Mouse (Mus musculus) intestine, embryonic 14.5 days (tissue): ENCODE measurements at regions not wholly inside any gene's neighbourhood (a gene's known extent, or its start where the extent isn't known, plus 50 kb on each side); places are given as distances from the start of the nearest gene placed in this dataset.

Source experiments
- ATAC-seq: fragments of 200-750 bp; cut with Nextera tagmentation; replicated peaks from 2 replicates; pipeline ENCODE4 v1.8.0; 2017; ENCODE audit warnings: low read depth, moderate number of reproducible peaks, moderate TSS enrichment, moderate library complexity; ENCODE audit not compliant: low FRiP score, low TSS enrichment
- DNase-seq: peaks from one replicate; pipeline ENCODE4 v3.0.0-alpha.2; 2018; ENCODE audit warnings: low spot score
- H3K27ac ChIP-seq: fragments of 300-500 bp; sonication (generic); 2 replicates; pipeline ENCODE4 v1.5.1; 2014; ENCODE audit warnings: low read depth, mild to moderate bottlenecking, control low read depth
- H3K27me3 ChIP-seq: fragments of 300-500 bp; sonication (generic); replicated peaks from 2 replicates; pipeline ENCODE4 v1.6.1; 2014; ENCODE audit warnings: low read length, control low read depth; ENCODE audit not compliant: control insufficient read depth, insufficient read depth
- H3K36me3 ChIP-seq: fragments of 300-500 bp; sonication (generic); 2 replicates; pipeline ENCODE4 v1.6.1; 2014; ENCODE audit warnings: low read length, control low read depth; ENCODE audit not compliant: control insufficient read depth, insufficient read depth
- H3K4me1 ChIP-seq: fragments of 300-500 bp; sonication (generic); replicated peaks from 2 replicates; pipeline ENCODE4 v1.6.1; 2014; ENCODE audit warnings: low read length, control low read depth, mixed read lengths; ENCODE audit not compliant: control insufficient read depth, insufficient read depth
- H3K4me2 ChIP-seq: fragments of 300-500 bp; sonication (generic); 2 replicates; pipeline ENCODE4 v1.6.1; 2014; ENCODE audit warnings: low read length
- H3K4me3 ChIP-seq: fragments of 300-500 bp; sonication (generic); 2 replicates; pipeline ENCODE4 v1.5.1; 2014; ENCODE audit warnings: low read depth, low read length, control low read depth, mixed read lengths
- H3K9ac ChIP-seq: fragments of 300-500 bp; sonication (generic); 2 replicates; pipeline ENCODE4 v1.6.1; 2014; ENCODE audit warnings: mild to moderate bottlenecking, low read length
- H3K9me3 ChIP-seq: fragments of 300-500 bp; sonication (generic); 2 replicates; pipeline ENCODE4 v1.6.1; 2016; ENCODE audit warnings: low read length, control low read depth; ENCODE audit not compliant: control insufficient read depth
- WGBS: fragments of 180-500 bp; shearing (Covaris S2); extraction: QIAGEN DNeasy Blood & Tissue Kit; methylation state at CpG from one replicate; pipeline ENCODE4 v1.1.7; 2014; 5-methylcytosine and 5-hydroxymethylcytosine counted together

GRCm38 (mm10) chr4:64335814-64336213, 289.0 kb upstream of the Tnc start:
- no peak overlapping the region for H3K4me3 ChIP-seq
- no peak overlapping the region for H3K4me2 ChIP-seq
- no peak overlapping the region for H3K9ac ChIP-seq
- DNase-seq (no peak), ATAC-seq (no peak)
- H3K36me3 ChIP-seq: no peaks in the 10 kb centered on the region
- peaks cover 5% of the 10 kb centered on the region; the same call in 1 of the 2 replicates for H3K4me1 ChIP-seq
- H3K9me3 ChIP-seq: no peaks in the 10 kb centered on the region
- no peak overlapping the region for H3K27ac ChIP-seq
- H3K27me3 ChIP-seq: no peaks in the 10 kb centered on the region
- WGBS: 76% methylated on average over 2 of the region's 2 CpGs

- Histone ChIP-seq H3K4me3 (no peak overlapping the region), H3K9ac (no peak overlapping the region), H3K27me3 (no peaks in the 10 kb centered on the region), H3K4me2 (no peak overlapping the region), H3K36me3 (no peaks in the 10 kb centered on the region), H3K4me1 (no peaks in the 10 kb centered on the region), H3K27ac (no peak overlapping the region), H3K9me3 (no peaks in the 10 kb centered on the region)
- DNase-seq (no peak), ATAC-seq (peak; percentile 55; the same call in 1 of the 2 replicates)
- 18% methylated on average over 3 of the region's 3 CpGs for WGBS
Observed at GRCm38 (mm10) chr4:64330213-64330612, 283.4 kb upstream of the Tnc start.

GRCm38 (mm10) chr4:64324391-64324790, 277.6 kb upstream of the Tnc start:
- Histone ChIP-seq H3K27me3 (no peaks in the 10 kb centered on the region), H3K4me3 (no peak overlapping the region), H3K36me3 (no peaks in the 10 kb centered on the region), H3K4me2 (no peak overlapping the region), H3K9me3 (no peaks in the 10 kb centered on the region), H3K9ac (no peak overlapping the region), H3K4me1 (no peaks in the 10 kb centered on the region), H3K27ac (no peak overlapping the region)
- DNase-seq (no peak), ATAC-seq (no peak)
- 45% methylated on average over 3 of the region's 3 CpGs for WGBS

GRCm38 (mm10) chr4:64316553-64317347, 269.9 kb upstream of the Tnc start:
- H3K4me1 ChIP-seq: no peaks in the 10 kb centered on the region
- no peak overlapping the region for H3K4me2 ChIP-seq
- H3K27me3 ChIP-seq: no peaks in the 10 kb centered on the region
- H3K27ac ChIP-seq: no peak overlapping the region
- no peak overlapping the region for H3K4me3 ChIP-seq
- 83% methylated on average over 3 of the region's 3 CpGs for WGBS
- H3K9me3 ChIP-seq: no peaks in the 10 kb centered on the region
- no peak for ATAC-seq
- no peak for DNase-seq
- H3K36me3 ChIP-seq: no peaks in the 10 kb centered on the region
- no peak overlapping the region for H3K9ac ChIP-seq

GRCm38 (mm10) chr4:64296941-64297340, 250.1 kb upstream of the Tnc start:
- no peak for DNase-seq
- WGBS: 80% methylated on average over 2 of the region's 2 CpGs

GRCm38 (mm10) chr4:64282471-64282870, 235.7 kb upstream of the Tnc start:
- no peaks in the 10 kb centered on the region for H3K4me1 ChIP-seq
- DNase-seq (no peak), ATAC-seq (no peak)
- no peak overlapping the region for H3K27ac ChIP-seq
- H3K9me3 ChIP-seq: no peaks in the 10 kb centered on the region
- H3K4me2 ChIP-seq: no peak overlapping the region
- H3K4me3 ChIP-seq: no peak overlapping the region
- no peaks in the 10 kb centered on the region for H3K36me3 ChIP-seq
- H3K9ac ChIP-seq: no peak overlapping the region
- 67% methylated on average over 1 of the region's 1 CpGs for WGBS
- H3K27me3 ChIP-seq: no peaks in the 10 kb centered on the region

More at GRCm38 (mm10) chr4:64296941-64297340, 250.1 kb upstream of the Tnc start:
- Histone ChIP-seq H3K27me3 (no peaks in the 10 kb centered on the region), H3K4me3 (no peak overlapping the region), H3K4me2 (no peak overlapping the region), H3K4me1 (no peaks in the 10 kb centered on the region), H3K27ac (no peak overlapping the region), H3K36me3 (no peaks in the 10 kb centered on the region), H3K9me3 (no peaks in the 10 kb centered on the region), H3K9ac (no peak overlapping the region)
- no peak for ATAC-seq

GRCm38 (mm10) chr4:64276980-64277379, 230.2 kb upstream of the Tnc start:
- WGBS: 11% methylated on average over 2 of the region's 2 CpGs
- no peak for DNase-seq
- no peak for ATAC-seq
- Histone ChIP-seq H3K4me2 (no peak overlapping the region), H3K9ac (no peak overlapping the region), H3K27ac (no peak overlapping the region), H3K36me3 (no peaks in the 10 kb centered on the region), H3K9me3 (no peaks in the 10 kb centered on the region), H3K4me3 (no peak overlapping the region), H3K27me3 (no peaks in the 10 kb centered on the region), H3K4me1 (no peaks in the 10 kb centered on the region)

- no peak for DNase-seq
- no peak overlapping the region for H3K4me2 ChIP-seq
- WGBS: 87% methylated on average over 3 of the region's 3 CpGs
Observed at GRCm38 (mm10) chr4:64274291-64274960, 227.6 kb upstream of the Tnc start.

More at GRCm38 (mm10) chr4:64274291-64274960, 227.6 kb upstream of the Tnc start:
- Histone ChIP-seq H3K36me3 (no peaks in the 10 kb centered on the region), H3K4me1 (peaks cover 10% of the 10 kb centered on the region; the same call in 1 of the 2 replicates), H3K27me3 (no peaks in the 10 kb centered on the region), H3K9ac (no peak overlapping the region), H3K4me3 (no peak overlapping the region), H3K27ac (no peak overlapping the region), H3K9me3 (no peaks in the 10 kb centered on the region)
- ATAC-seq: no peak
